Mouse (Mus musculus) intestine, embryonic 16.5 days (tissue): ENCODE measurements around the gene Fndc10. TPM values are rescaled to one million over a fixed set of nuclear protein-coding genes. Genes with fewer than 3 reads are reported as not detected.
"Not testable (repeated sequence)": the region's sequence is repeated elsewhere in the genome, so short reads cannot be mapped to it uniquely, and the experiment has no call there.

Source experiments
- ATAC-seq: fragments of 200-750 bp; cut with Nextera tagmentation; 2 replicates; pipeline ENCODE4 v1.8.0; 2017; ENCODE audit warnings: moderate TSS enrichment, moderate library complexity
- H3K27ac ChIP-seq: fragments of 300-500 bp; sonication (generic); 2 replicates; pipeline ENCODE4 v1.5.1; 2014; ENCODE audit warnings: mild to moderate bottlenecking, low read length
- H3K27me3 ChIP-seq: fragments of 300-500 bp; sonication (generic); replicated peaks from 2 replicates; pipeline ENCODE4 v1.6.1; 2014; ENCODE audit warnings: low read length, control low read depth, mixed read lengths; ENCODE audit not compliant: control insufficient read depth, insufficient read depth
- H3K36me3 ChIP-seq: fragments of 300-500 bp; sonication (generic); 2 replicates; pipeline ENCODE4 v1.6.1; 2014; ENCODE audit warnings: low read length, control low read depth; ENCODE audit not compliant: control insufficient read depth, insufficient read depth
- H3K4me1 ChIP-seq: fragments of 300-500 bp; sonication (generic); 2 replicates; pipeline ENCODE4 v1.6.1; 2014; ENCODE audit warnings: low read length, control low read depth, mixed read lengths; ENCODE audit not compliant: control insufficient read depth, insufficient read depth
- H3K4me2 ChIP-seq: fragments of 300-500 bp; sonication (generic); 2 replicates; pipeline ENCODE4 v1.6.1; 2014; ENCODE audit warnings: low read depth, low read length, control low read depth
- H3K4me3 ChIP-seq: fragments of 300-500 bp; sonication (generic); 2 replicates; pipeline ENCODE4 v1.5.1; 2014; ENCODE audit warnings: mild to moderate bottlenecking, low read length
- H3K9ac ChIP-seq: fragments of 300-500 bp; sonication (generic); 2 replicates; pipeline ENCODE4 v1.6.1; 2014; ENCODE audit warnings: low read depth, low read length
- H3K9me3 ChIP-seq: fragments of 300-500 bp; sonication (generic); 2 replicates; pipeline ENCODE4 v1.6.1; 2016; ENCODE audit warnings: low read length, control low read depth; ENCODE audit not compliant: control insufficient read depth
- WGBS: fragments of 180-500 bp; shearing (Covaris S2); extraction: QIAGEN DNeasy Blood & Tissue Kit; methylation state at CpG from one replicate; pipeline ENCODE4 v1.1.7; 2014; 5-methylcytosine and 5-hydroxymethylcytosine counted together
- polyA plus RNA-seq: library from polyadenylated mRNA; unstranded; fragments of >200 nt; fragmentation: Nextera tagmentation; extraction: Ambion mirVana; gene quantifications from 2 replicates; pipeline ENCODE4 v1.2.1, GENCODE M21; 2015

Fndc10 gene
- polyA plus RNA-seq, 1 experiment from 2014 or later, result 2.0 TPM

DNA sequence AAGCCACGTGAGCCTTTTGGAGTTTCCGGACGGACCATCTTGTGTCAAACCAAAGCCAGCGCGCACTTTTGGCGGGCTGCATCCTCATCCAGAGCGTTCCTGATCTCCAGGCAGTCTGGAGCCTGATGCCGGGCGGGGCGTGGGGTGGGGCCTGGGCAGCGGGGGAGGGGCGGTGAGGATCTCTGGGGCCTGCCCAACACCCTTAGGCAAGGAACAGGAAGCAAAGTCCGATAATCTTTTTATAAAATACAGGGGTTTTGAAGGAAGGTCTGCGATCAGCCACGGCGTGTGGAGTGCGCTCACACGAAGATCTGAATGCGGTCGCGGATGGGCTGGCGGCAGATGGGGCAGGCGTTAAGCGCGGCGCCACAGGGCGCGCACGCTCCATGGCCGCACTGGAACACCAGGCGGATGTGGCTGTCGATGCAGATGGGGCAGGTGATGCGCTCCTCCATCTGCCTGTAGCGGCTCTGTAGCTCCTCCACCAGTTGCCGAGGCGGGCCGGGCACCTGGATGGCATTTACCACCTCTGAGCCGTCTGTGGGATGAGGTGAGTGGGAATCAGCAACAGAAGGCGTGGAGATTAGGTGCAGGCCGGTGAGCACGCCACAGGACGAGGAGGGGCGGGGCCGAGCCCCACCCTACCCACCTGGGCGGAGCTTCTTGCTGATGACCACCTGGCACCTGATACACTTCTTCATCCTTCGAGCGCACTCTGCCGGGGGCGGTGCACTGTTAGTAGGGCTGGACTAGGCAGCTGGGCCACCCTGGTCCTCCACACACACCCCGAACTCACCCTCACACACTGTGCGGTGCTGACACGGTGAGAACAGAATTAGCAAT is 39.5 kb upstream of the Fndc10 start:
- Histone ChIP-seq H3K27me3 (no peaks in the 10 kb centered on the region; the same call in 1 of the 2 replicates), H3K4me3 (peak overlapping the region; percentile 49), H3K9me3 (no peaks in the 10 kb centered on the region), H3K27ac (peak overlapping the region; percentile 47), H3K36me3 (peaks cover 15% of the 10 kb centered on the region), H3K9ac (peak overlapping the region; percentile 73), H3K4me1 (peaks cover 43% of the 10 kb centered on the region), H3K4me2 (peak overlapping the region; percentile 73)
- 2% methylated on average over 52 of the region's 52 CpGs for WGBS
- peak; percentile 79 for ATAC-seq

DNA sequence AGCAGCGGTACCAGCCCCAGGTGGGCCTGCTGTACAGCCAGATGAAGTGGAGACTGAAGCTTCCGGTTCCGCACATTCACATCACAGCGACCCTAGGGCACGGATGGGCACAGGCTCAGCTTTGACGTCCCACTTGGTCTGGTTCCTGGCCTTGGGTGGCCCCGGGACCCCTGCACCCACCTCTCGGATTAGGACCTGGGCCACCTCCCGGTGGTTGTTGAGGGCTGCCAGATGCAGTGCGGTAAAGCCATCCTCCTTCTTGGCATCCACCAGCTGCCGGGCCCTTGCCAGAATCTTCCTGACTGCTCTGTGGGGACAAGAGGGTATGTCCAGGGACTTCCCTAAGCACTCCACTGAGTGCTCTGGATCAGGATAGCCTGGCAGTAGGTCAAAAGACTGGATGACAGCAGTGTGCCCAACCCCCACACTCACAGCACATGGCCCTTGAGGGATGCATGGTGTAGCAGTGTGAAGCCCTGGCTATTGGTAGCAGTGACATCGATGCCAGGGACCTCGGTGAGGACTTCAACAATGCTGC is 37.9 kb upstream of the Fndc10 start:
- Histone ChIP-seq H3K4me2 (no peak overlapping the region), H3K36me3 (peaks cover 7% of the 10 kb centered on the region; the same call in 1 of the 2 replicates), H3K27ac (no peak overlapping the region), H3K4me1 (peaks cover 43% of the 10 kb centered on the region), H3K9ac (no peak overlapping the region), H3K4me3 (no peak overlapping the region), H3K27me3 (no peaks in the 10 kb centered on the region; the same call in 1 of the 2 replicates), H3K9me3 (no peaks in the 10 kb centered on the region)
- ATAC-seq, result no peak
- WGBS, result 94% methylated on average over 13 of the region's 13 CpGs

DNA sequence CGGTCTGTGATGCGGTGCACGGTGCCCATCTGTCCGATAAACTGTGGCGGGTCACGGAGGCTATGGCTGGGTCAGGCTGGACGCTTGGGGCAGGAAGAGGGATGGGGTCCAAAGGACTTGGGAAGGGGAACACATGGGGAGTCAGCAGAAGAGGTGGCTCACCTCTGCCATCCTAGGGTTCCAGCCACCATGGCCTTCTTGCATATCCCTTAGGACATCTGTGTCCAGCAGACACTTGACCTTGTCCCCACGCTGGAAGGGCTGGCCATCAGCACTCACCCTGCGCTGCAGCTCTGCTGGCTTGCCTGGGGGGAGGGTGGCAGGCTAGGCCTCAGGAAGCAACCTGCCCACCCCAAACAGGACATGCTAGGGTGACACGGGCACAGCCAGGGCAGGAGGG is 35.2 kb upstream of the Fndc10 start:
- H3K27ac ChIP-seq, result no peak overlapping the region
- H3K4me3 ChIP-seq, result no peak overlapping the region
- no peak overlapping the region for H3K4me2 ChIP-seq
- ATAC-seq, result no peak
- H3K9me3 ChIP-seq, result no peaks in the 10 kb centered on the region
- 90% methylated on average over 10 of the region's 10 CpGs for WGBS
- no peak overlapping the region for H3K9ac ChIP-seq
- H3K27me3 ChIP-seq, result no peaks in the 10 kb centered on the region
- peaks cover 19% of the 10 kb centered on the region for H3K4me1 ChIP-seq
- H3K36me3 ChIP-seq, result peaks cover 7% of the 10 kb centered on the region; the same call in 1 of the 2 replicates

DNA sequence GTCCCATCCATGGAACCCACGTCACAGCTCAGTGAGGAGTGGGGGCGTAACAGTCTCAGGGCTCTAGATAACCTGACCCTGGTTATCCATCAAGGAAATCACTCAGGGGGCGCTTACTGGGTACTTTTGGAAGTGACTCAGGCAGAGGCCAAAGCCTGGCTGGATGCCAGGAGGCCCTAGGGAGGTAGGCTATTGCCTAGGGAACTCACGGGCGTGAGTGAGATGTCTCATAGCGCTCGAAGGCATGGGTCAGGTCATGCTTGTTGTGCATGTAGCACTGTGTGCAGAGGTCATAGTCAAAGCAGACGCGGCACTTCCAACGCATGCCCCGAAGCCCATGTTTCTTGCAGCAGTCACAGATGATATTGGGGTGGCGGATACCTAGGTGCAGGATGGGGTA is 33.5 kb upstream of the Fndc10 start:
- H3K4me1 ChIP-seq, result peaks cover 5% of the 10 kb centered on the region; the same call in 1 of the 2 replicates
- no peaks in the 10 kb centered on the region for H3K9me3 ChIP-seq
- no peaks in the 10 kb centered on the region for H3K27me3 ChIP-seq
- peak; percentile 68 for ATAC-seq
- no peak overlapping the region for H3K9ac ChIP-seq
- H3K4me3 ChIP-seq, result no peak overlapping the region
- no peak overlapping the region for H3K27ac ChIP-seq
- H3K36me3 ChIP-seq, result peaks cover 7% of the 10 kb centered on the region; the same call in 1 of the 2 replicates
- no peak overlapping the region for H3K4me2 ChIP-seq
- WGBS, result 69% methylated on average over 12 of the region's 12 CpGs

DNA sequence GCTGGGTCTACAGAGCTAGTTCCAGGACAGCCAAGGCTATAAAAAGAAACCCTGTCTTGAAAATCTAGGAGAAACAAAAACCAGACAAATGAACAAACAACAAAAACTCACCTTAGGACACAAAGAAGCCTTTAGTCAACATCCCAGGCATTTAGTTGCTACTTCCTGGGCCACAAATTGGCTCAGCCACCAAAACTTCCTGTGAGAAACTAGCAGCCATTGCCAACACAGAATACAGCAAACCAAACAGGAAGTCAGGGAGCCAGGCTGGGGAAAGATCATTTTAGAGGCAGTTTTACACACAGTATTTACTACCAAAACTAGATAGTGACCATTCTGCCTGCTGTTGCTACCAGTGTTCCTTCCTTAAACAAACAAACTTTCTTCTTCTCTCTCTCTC is 27.2 kb upstream of the Fndc10 start:
- no peaks in the 10 kb centered on the region for H3K27me3 ChIP-seq
- H3K9me3 ChIP-seq, result no peaks in the 10 kb centered on the region
- ATAC-seq, result no peak
- no peak overlapping the region for H3K4me3 ChIP-seq
- H3K27ac ChIP-seq, result no peak overlapping the region
- no peak overlapping the region for H3K4me2 ChIP-seq
- no peaks in the 10 kb centered on the region for H3K36me3 ChIP-seq
- no peak overlapping the region for H3K9ac ChIP-seq
- peaks cover 17% of the 10 kb centered on the region for H3K4me1 ChIP-seq

DNA sequence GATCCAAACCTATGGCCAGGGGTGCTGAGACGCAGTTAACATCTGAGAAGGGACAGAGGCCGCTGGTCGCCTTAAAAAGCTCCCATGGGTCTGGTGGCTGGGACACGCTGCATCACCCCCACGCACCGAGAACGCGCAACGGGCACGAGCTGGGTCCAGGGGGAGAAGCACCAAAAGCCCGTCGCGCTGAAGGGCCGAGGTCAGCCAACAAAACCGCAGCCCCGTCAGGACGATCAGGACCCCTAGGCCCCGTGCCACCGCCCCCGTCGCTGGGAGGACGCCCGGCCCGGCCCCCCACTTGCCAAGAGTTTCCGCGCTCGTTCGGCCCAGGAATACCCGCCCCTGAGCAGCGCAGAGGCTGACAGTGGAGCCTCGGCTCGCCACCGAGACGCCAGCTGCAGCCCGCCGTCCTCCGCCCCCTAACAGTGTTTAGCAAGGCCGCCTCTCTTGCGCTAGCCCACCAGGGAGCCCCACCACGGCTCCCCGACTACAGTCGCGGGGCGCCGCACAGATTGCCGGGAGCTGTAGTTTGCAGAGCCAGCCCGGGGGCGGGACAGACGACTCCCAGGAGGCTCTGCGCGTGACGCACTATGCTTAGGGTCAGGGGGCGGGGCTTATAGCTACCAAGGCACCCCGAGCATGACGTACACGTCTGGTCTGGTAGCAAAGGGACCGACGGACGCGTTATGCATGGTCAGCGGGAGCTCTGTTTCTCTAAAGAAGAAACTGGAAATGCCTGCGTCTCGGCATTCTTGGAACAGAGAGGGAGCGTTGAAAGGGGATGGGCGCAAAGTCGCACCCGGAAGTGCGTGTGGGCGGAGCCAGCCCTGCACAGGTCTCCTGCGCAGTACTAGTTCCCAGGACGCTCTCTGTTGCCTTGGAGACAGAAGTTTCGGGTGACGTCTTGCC is 25.2 kb upstream of the Fndc10 start, which contains the start of gene Mib2:
Gene Mib2 (minus strand): TSS at position 510 of the 909 bp plus-strand sequence.
- peaks cover 17% of the 10 kb centered on the region for H3K4me1 ChIP-seq
- peak; percentile 98 for ATAC-seq
- peak within 1 kb of the TSS; percentile 89 for H3K4me3 ChIP-seq
- peak within 1 kb of the TSS; percentile 89 for H3K4me2 ChIP-seq
- H3K36me3 ChIP-seq, result no peaks in the 10 kb centered on the region
- H3K9me3 ChIP-seq, result no peaks in the 10 kb centered on the region
- no peaks in the 10 kb centered on the region for H3K27me3 ChIP-seq
- under 1% methylated on average over 73 of the region's 73 CpGs for WGBS
- H3K9ac ChIP-seq, result peak within 1 kb of the TSS; percentile 84
- peak within 1 kb of the TSS; percentile 69 for H3K27ac ChIP-seq

DNA sequence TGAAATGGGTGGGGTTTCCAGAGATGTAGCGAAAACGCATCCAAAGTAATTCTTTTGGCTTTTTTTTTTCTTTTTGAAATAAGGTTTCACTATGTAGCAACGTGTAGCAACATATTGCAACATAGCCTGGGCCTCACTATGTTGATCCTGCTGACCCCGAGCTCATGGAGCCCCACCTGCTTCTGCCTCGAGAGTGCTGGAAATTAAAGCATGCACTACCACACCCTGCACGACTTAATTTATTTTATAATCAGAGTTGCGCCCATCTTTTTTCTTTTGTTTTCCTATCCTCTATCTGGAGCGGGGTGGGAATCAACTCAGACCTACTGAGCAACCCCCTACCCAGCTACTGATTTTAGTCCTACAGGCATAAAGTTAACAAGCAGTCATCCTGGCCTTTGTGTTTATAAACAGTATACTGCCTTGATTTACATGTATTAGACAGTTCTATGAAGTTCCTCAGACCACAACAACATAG is 24.5 kb upstream of the Fndc10 start:
- H3K9ac ChIP-seq, result peak overlapping the region; percentile 84; the same call in 1 of the 2 replicates
- H3K9me3 ChIP-seq, result no peaks in the 10 kb centered on the region
- H3K4me2 ChIP-seq, result peak overlapping the region; percentile 58
- WGBS, result 1% methylated on average over 8 of the region's 8 CpGs
- H3K36me3 ChIP-seq, result no peaks in the 10 kb centered on the region
- H3K27ac ChIP-seq, result peak overlapping the region; percentile 69
- peak overlapping the region; percentile 89 for H3K4me3 ChIP-seq
- no peaks in the 10 kb centered on the region for H3K27me3 ChIP-seq
- ATAC-seq, result peak; percentile 36
- H3K4me1 ChIP-seq, result peaks cover 17% of the 10 kb centered on the region

DNA sequence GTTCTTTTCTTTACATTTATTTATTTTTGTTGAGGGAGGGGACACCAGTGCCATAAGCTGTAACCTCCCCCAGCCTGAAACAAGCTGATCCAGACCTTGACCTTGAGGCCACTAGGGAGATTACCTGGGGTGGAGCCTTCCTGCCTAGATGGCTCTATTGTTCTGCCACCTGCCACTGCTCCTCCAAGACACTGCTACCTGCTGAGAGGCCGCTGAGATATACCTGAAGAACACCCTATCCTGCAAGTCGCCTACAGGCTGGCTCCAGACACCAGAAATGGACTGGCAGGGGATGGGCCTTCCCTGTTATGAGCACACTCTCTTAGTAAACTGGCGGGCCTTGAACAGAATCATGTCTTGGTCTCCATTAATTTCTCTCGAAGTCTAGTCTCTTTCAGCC is 23.9 kb upstream of the Fndc10 start:
- H3K4me2 ChIP-seq, H3K36me3 ChIP-seq, H3K4me3 ChIP-seq, H3K9me3 ChIP-seq, H3K27me3 ChIP-seq: not testable (repeated sequence)
- 51% methylated on average over 4 of the region's 4 CpGs for WGBS
- peak; percentile 1; the same call in 1 of the 2 replicates for ATAC-seq
- Histone ChIP-seq H3K4me1 (peaks cover 17% of the 10 kb centered on the region), H3K9ac (0 out of 2 replicates have a peak overlapping the region, but pooled peaks have one; percentile 84), H3K27ac (peak overlapping the region; percentile 69)

DNA sequence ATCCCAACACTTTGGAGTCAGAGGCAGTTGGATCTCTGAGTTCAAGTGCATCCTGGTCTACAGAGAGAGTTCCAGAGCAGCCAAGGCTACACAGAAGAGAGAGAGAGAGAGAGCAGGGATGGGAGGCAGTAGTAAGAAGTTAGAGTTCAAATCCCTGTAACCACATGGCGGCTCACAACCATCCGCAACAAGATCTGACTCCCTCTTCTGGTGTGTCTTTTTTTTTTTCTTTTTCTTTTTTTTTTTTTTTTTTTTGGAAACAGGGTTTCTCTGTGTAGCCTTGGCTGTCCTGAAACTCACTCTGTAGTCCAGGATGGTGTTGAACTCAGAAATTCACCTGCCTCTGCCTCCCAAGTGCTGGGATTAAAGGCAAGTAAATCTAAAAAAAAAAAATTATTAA is 22.1 kb upstream of the Fndc10 start:
- no peak for ATAC-seq
- no peak overlapping the region for H3K9ac ChIP-seq
- no peak overlapping the region for H3K4me2 ChIP-seq
- H3K27ac ChIP-seq, result no peak overlapping the region
- H3K27me3 ChIP-seq, result no peaks in the 10 kb centered on the region
- no peaks in the 10 kb centered on the region for H3K36me3 ChIP-seq
- no peak overlapping the region for H3K4me3 ChIP-seq
- no peaks in the 10 kb centered on the region for H3K9me3 ChIP-seq
- peaks cover 17% of the 10 kb centered on the region for H3K4me1 ChIP-seq
- 56% methylated on average over 2 of the region's 2 CpGs for WGBS
